Mouse (Mus musculus): ENCODE data around the gene Calcoco2. TPM values are rescaled to one million over a fixed set of nuclear protein-coding genes. Genes with fewer than 3 reads are reported as not detected.

Gene Calcoco2
- total RNA-seq, 2 experiments from 2014 or later = not detected

Other genes with a start within 250 kb of the Calcoco2 start
- gene B4galnt2, start 197.1 kb downstream of the Calcoco2 start, total RNA-seq (2015) = not detected in 2 replicates
- not detected in 2 replicates for gene B4galnt2, start 197.1 kb downstream of the Calcoco2 start, total RNA-seq (2017)
- gene Igf2bp1, start 106.0 kb downstream of the Calcoco2 start, total RNA-seq (2015) = not detected in 2 replicates
- not detected in 2 replicates for gene Igf2bp1, start 106.0 kb downstream of the Calcoco2 start, total RNA-seq (2017)
- not detected in 2 replicates for gene Gip, start 87.4 kb downstream of the Calcoco2 start, total RNA-seq (2015)
- not detected in 2 replicates for gene Gip, start 87.4 kb downstream of the Calcoco2 start, total RNA-seq (2017)
- 80.1 and 93.3 TPM in 2 replicates for gene Snf8, start 77.1 kb downstream of the Calcoco2 start, total RNA-seq (2015)
- 47.6 and 59.8 TPM in 2 replicates for gene Snf8, start 77.1 kb downstream of the Calcoco2 start, total RNA-seq (2017)
- gene Ube2z, start 46.6 kb downstream of the Calcoco2 start, total RNA-seq (2015) = 22.5 and 22.8 TPM in 2 replicates
- 20.8 and 21.5 TPM in 2 replicates for gene Ube2z, start 46.6 kb downstream of the Calcoco2 start, total RNA-seq (2017)
- gene Atp5g1, start 36.3 kb downstream of the Calcoco2 start, total RNA-seq (2015) = 192 and 203 TPM in 2 replicates
- gene Atp5g1, start 36.3 kb downstream of the Calcoco2 start, total RNA-seq (2017) = 24.3 and 35.9 TPM in 2 replicates
- gene Ttll6, start 21.8 kb upstream of the Calcoco2 start, total RNA-seq (2015) = not detected in 2 replicates
- not detected in 2 replicates for gene Ttll6, start 21.8 kb upstream of the Calcoco2 start, total RNA-seq (2017)
- gene Hoxb13, start 82.4 kb upstream of the Calcoco2 start, total RNA-seq (2015) = not detected in 2 replicates
- not detected in 2 replicates for gene Hoxb13, start 82.4 kb upstream of the Calcoco2 start, total RNA-seq (2017)
- not detected in 2 replicates for gene Hoxb9, start 159.5 kb upstream of the Calcoco2 start, total RNA-seq (2015)
- gene Hoxb9, start 159.5 kb upstream of the Calcoco2 start, total RNA-seq (2017) = not detected in 2 replicates
- gene Hoxb8, start 169.9 kb upstream of the Calcoco2 start, total RNA-seq (2015) = not detected in 2 replicates
- gene Hoxb8, start 169.9 kb upstream of the Calcoco2 start, total RNA-seq (2017) = not detected in 2 replicates
- 0.11 TPM in 1 of 2 replicates, not detected in the other for gene Hoxb7, start 174.7 kb upstream of the Calcoco2 start, total RNA-seq (2015)
- gene Hoxb7, start 174.7 kb upstream of the Calcoco2 start, total RNA-seq (2017) = not detected in 2 replicates
- gene Hoxb6, start 180.5 kb upstream of the Calcoco2 start, total RNA-seq (2015) = not detected in 2 replicates
- not detected in 2 replicates for gene Hoxb6, start 180.5 kb upstream of the Calcoco2 start, total RNA-seq (2017)
- gene Hoxb5, start 191.4 kb upstream of the Calcoco2 start, total RNA-seq (2015) = not detected in 2 replicates
- gene Hoxb5, start 191.4 kb upstream of the Calcoco2 start, total RNA-seq (2017) = not detected in 2 replicates
- gene Hoxb4, start 206.3 kb upstream of the Calcoco2 start, total RNA-seq (2015) = 2.9 and 3.4 TPM in 2 replicates
- 3.7 and 4.0 TPM in 2 replicates for gene Hoxb4, start 206.3 kb upstream of the Calcoco2 start, total RNA-seq (2017)
- gene Hoxb3, start 211.4 kb upstream of the Calcoco2 start, total RNA-seq (2015) = 0.75 and 1.4 TPM in 2 replicates
- 0.12 and 0.44 TPM in 2 replicates for gene Hoxb3, start 211.4 kb upstream of the Calcoco2 start, total RNA-seq (2017)
- 0.09 TPM in 1 of 2 replicates, not detected in the other for gene Hoxb2, start 238.6 kb upstream of the Calcoco2 start, total RNA-seq (2015)
- gene Hoxb2, start 238.6 kb upstream of the Calcoco2 start, total RNA-seq (2017) = 0.77 TPM in 1 of 2 replicates, not detected in the other